ENCODE assay signal across 20 mouse cellular contexts in the genomic region with DNA sequence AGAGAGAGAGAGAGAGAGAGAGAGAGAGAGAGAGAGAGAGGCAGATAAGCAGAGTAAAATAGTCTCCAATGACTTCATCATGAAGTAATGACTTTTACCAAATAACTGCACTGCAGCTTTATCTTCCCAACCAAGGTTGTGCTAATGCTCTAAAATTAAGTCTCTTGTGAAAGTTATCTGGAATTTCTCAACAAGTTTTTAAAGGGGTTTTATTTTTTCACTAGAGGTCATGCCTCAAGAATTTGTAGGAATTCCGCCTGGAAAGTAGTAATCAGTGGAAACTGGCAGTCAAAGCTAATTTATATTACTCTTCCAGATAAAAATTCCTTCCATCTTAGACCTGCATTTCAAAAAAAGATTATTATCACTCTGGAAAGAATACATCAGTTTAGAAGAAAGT.
DNase-seq lines count a peak whose midpoint lies in the region; ATAC-seq and TF ChIP-seq lines count a peak whose summit lies in the region.
"Had no signal": no experiment of that assay in that cellular context is flagged by ENCODE, and none has a peak within 500 bp of the region (broad histone marks: within the 10 kb centered on the region; RNA-seq: fewer than 3 reads in every experiment).

No protein-coding gene starts in this region.

- no peak overlapping the region for H3K9ac ChIP-seq in heart, embryonic 13.5 days
- H3K9ac ChIP-seq in heart, postnatal 0 days (replicated peaks; ENCODE audit: low read depth, low read length), result no peak overlapping the region
- H3K9ac ChIP-seq in lung, postnatal 0 days (replicated peaks; ENCODE audit: low read depth), result no peak overlapping the region
- H3K9ac ChIP-seq: embryonic facial prominence, embryonic 15.5 days; hindbrain, embryonic 15.5 days had no signal

- DNase-seq in heart, postnatal 25 days (ENCODE audit: low spot score), result no peak
- peak; percentile 55 for DNase-seq in heart, postnatal 0 days (ENCODE audit: low spot score)
- DNase-seq in heart, postnatal 14 days, result no peak
- DNase-seq in lung, postnatal 0 days (ENCODE audit: low spot score), result peak; percentile 66
- DNase-seq in lung, postnatal 10 days, result no peak
- DNase-seq in skeletal muscle tissue, adult 2 months (ENCODE audit: low read depth, low spot score), result peak; percentile 42
- DNase-seq in spleen, adult 12 weeks (ENCODE audit: low spot score), result no peak
- DNase-seq: adrenal gland, postnatal 10 days; cerebellum, adult 11 months; cerebellum, adult 8-10 months; cerebellum, postnatal 14 days; gastrocnemius, postnatal 25 days had no signal

- peak overlapping the region; percentile 61 for H3K27ac ChIP-seq in heart, embryonic 13.5 days (replicated peaks)
- H3K27ac ChIP-seq in heart, postnatal 0 days (ENCODE audit: low read depth), result no peak overlapping the region; the same call in 1 of the 2 replicates
- no peak overlapping the region for H3K27ac ChIP-seq in lung, postnatal 0 days (ENCODE audit: low read length)
- H3K27ac ChIP-seq: embryonic facial prominence, embryonic 15.5 days; forebrain, embryonic 10.5 days; hindbrain, embryonic 10.5 days; hindbrain, embryonic 15.5 days had no signal

- no peaks in the 10 kb centered on the region for H3K27me3 ChIP-seq in heart, embryonic 13.5 days (replicated peaks)
- H3K27me3 ChIP-seq in heart, postnatal 0 days (ENCODE audit: control insufficient read depth, insufficient read depth, low read length), result no peaks in the 10 kb centered on the region
- H3K27me3 ChIP-seq in lung, postnatal 0 days (replicated peaks; ENCODE audit: insufficient read depth, low read length), result no peaks in the 10 kb centered on the region
- H3K27me3 ChIP-seq: hindbrain, embryonic 15.5 days had no signal

- WGBS in heart, embryonic 13.5 days, result 29% methylated on average over 1 of the region's 1 CpGs
- WGBS in heart, postnatal 0 days, result 30% methylated on average over 1 of the region's 1 CpGs
- WGBS in lung, postnatal 0 days, result 58% methylated on average over 1 of the region's 1 CpGs

- ATAC-seq in heart, embryonic 13.5 days (ENCODE audit: extremely low read depth, insufficient number of reproducible peaks, low FRiP score, low TSS enrichment), result no peak
- peak; percentile 27; the same call in 1 of the 2 replicates for ATAC-seq in heart, postnatal 0 days (ENCODE audit: insufficient read depth, low read depth)
- ATAC-seq in lung, postnatal 0 days, result no peak
- ATAC-seq: forebrain, embryonic 14.5 days; intestine, embryonic 16.5 days had no signal

- TF ChIP-seq CTCF in heart, postnatal 0 days (IDR thresholded peaks at IDR 0.05; ENCODE audit: low read depth), result no peak
- no peak for TF ChIP-seq CTCF in lung, postnatal 0 days (IDR thresholded peaks at IDR 0.05)

- peaks cover 24% of the 10 kb centered on the region for H3K4me1 ChIP-seq in heart, embryonic 13.5 days
- 0 out of 2 replicates have a peak, but pooled peaks cover 7% of the 10 kb centered on the region for H3K4me1 ChIP-seq in heart, postnatal 0 days (ENCODE audit: control insufficient read depth, insufficient read depth)
- H3K4me1 ChIP-seq in lung, postnatal 0 days (ENCODE audit: insufficient read depth, low read depth, low read length), result no peaks in the 10 kb centered on the region
- H3K4me1 ChIP-seq: embryonic facial prominence, embryonic 15.5 days; forebrain, embryonic 10.5 days; hindbrain, embryonic 10.5 days; hindbrain, embryonic 15.5 days had no signal

- no peaks in the 10 kb centered on the region for H3K36me3 ChIP-seq in heart, embryonic 13.5 days
- no peaks in the 10 kb centered on the region for H3K36me3 ChIP-seq in heart, postnatal 0 days (replicated peaks; ENCODE audit: control insufficient read depth, insufficient read depth, low read length)
- H3K36me3 ChIP-seq in lung, postnatal 0 days (ENCODE audit: insufficient read depth, low read length), result no peaks in the 10 kb centered on the region
- H3K36me3 ChIP-seq: embryonic facial prominence, embryonic 15.5 days; forebrain, embryonic 10.5 days; hindbrain, embryonic 10.5 days; hindbrain, embryonic 15.5 days had no signal

- no peak overlapping the region for H3K4me3 ChIP-seq in heart, embryonic 13.5 days
- no peak overlapping the region for H3K4me3 ChIP-seq in heart, postnatal 0 days (ENCODE audit: low read depth, low read length)
- H3K4me3 ChIP-seq in lung, postnatal 0 days (ENCODE audit: low read depth, low read length), result no peak overlapping the region
- H3K4me3 ChIP-seq: embryonic facial prominence, embryonic 15.5 days; erythroblast, embryonic 14.5 days; forebrain, embryonic 10.5 days; hindbrain, embryonic 10.5 days; hindbrain, embryonic 15.5 days had no signal

- TF ChIP-seq EP300 in heart, postnatal 0 days (IDR thresholded peaks at IDR 0.05; ENCODE audit: low read depth), result no peak
- TF ChIP-seq EP300 in lung, postnatal 0 days (IDR thresholded peaks at IDR 0.05), result no peak

- no peaks in the 10 kb centered on the region for H3K9me3 ChIP-seq in heart, embryonic 13.5 days
- no peaks in the 10 kb centered on the region for H3K9me3 ChIP-seq in heart, postnatal 0 days (replicated peaks; ENCODE audit: control insufficient read depth, low read length)
- H3K9me3 ChIP-seq in lung, postnatal 0 days (ENCODE audit: low read length), result no peaks in the 10 kb centered on the region
- H3K9me3 ChIP-seq: embryonic facial prominence, embryonic 15.5 days; forebrain, embryonic 10.5 days; hindbrain, embryonic 10.5 days; hindbrain, embryonic 15.5 days had no signal

- intact Hi-C loops in heart, postnatal 25 days (cut with DNase I), result loop anchor here (10.0 kb wide), 1 partner anchor 711 kb away; no protein-coding TSS in a partner anchor
- intact Hi-C loops in heart, postnatal 14 days (cut with DNase I), result no loop called here

- H3K4me2 ChIP-seq in heart, embryonic 13.5 days, result no peak overlapping the region
- H3K4me2 ChIP-seq in heart, postnatal 0 days (ENCODE audit: low read depth, low read length), result no peak overlapping the region
- H3K4me2 ChIP-seq in lung, postnatal 0 days (replicated peaks; ENCODE audit: low read depth, low read length), result no peak overlapping the region
- H3K4me2 ChIP-seq: embryonic facial prominence, embryonic 15.5 days; hindbrain, embryonic 15.5 days had no signal

Comparison
In these comparisons a context has a peak if more than half of its experiments do, and no peak if none do; other contexts are left out.
1. DNase-seq: peak in heart, postnatal 0 days (single experiment), lung, postnatal 0 days (single experiment) and skeletal muscle tissue, adult 2 months (single experiment); none in heart, postnatal 25 days (single experiment), heart, postnatal 14 days (0 of 2), lung, postnatal 10 days (single experiment) and spleen, adult 12 weeks (single experiment).